Mouse (Mus musculus): ENCODE data around the gene Prl7d1. TPM values are rescaled to one million over a fixed set of nuclear protein-coding genes. Genes with fewer than 3 reads are reported as not detected.
"Not testable (repeated sequence)": the region's sequence is repeated elsewhere in the genome, so short reads cannot be mapped to it uniquely, and the experiment has no call there.

Gene Prl7d1
- polyA plus RNA-seq (2012; ENCODE audit: insufficient read depth, low replicate concordance), result not detected in 2 replicates

DNA sequence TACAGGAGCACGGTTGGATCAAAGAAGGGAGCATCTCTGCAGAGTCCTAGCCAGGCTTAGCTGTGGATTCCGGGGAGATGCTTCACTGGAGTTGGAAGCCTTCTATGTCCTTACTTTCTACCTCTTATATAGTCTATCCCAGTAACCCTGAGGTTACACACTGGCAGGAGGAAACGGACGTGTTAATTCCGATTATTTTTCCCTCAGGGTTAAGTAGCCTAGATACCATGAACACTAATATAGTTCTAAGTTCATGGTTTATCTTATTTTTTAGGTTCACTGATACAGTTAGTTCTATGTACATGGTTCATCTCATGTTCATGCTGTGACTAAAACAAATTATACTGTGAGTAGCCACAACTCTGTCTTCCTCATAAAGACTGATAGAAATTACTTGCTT, at the start of gene Prl7d1:
Gene Prl7d1, minus strand, starts transcription at position 101 of the 400 bp plus-strand sequence.
- no peak within 1 kb of the TSS for H3K4me3 ChIP-seq (replicated peaks)
- no peak for TF ChIP-seq FLI1 (IDR thresholded peaks at IDR 0.05; ENCODE audit: low read length)
- H3K27me3 ChIP-seq (replicated peaks), result no peaks in the 10 kb centered on the region
- no peaks in the 10 kb centered on the region for H3K9me3 ChIP-seq
- no peaks in the 10 kb centered on the region for H3K4me1 ChIP-seq
- no peaks in the 10 kb centered on the region for H3K36me3 ChIP-seq (replicated peaks; ENCODE audit: low read length)

DNA sequence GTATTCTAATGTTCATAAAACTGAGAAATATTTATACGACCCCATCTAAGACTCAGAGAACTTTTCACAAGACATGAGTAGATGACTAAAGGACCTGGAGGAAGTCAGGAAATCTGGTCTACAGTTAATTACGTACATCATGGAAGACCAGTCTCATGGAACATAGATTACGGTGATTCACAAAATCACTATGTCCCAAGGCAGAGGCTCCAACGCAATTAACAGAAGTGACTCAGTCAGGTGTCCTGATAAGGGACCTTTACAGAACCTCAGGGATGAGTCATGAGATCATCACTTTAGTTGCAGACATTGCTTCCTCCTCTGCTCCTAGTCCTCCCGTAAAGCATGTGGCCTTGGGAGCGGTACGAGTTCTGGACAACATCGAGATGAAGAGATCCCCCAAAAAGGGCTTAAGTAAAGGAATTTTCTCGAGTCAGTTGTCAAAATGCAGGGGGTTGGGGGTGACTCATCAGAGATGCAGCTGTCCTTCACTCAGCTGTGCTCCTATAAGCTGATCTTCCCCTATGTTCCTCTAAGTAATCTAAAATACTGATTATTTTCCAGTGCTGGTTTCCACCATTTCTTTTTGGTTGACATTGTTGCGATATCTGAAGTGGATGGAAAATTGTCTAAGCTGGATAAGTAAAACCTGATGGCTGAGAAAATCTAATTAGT, 18.1 kb upstream of the Prl7d1 start:
- no peaks in the 10 kb centered on the region for H3K4me1 ChIP-seq
- H3K9me3 ChIP-seq, result no peaks in the 10 kb centered on the region
- H3K36me3 ChIP-seq (replicated peaks; ENCODE audit: low read length), result no peaks in the 10 kb centered on the region
- TF ChIP-seq FLI1 (IDR thresholded peaks at IDR 0.05; ENCODE audit: low read length) (no peak), GATA1 (IDR thresholded peaks at IDR 0.05; ENCODE audit: borderline replicate concordance, low read length) (no peak)
- H3K4me3 ChIP-seq (replicated peaks), result no peak overlapping the region
- no peaks in the 10 kb centered on the region for H3K27me3 ChIP-seq (replicated peaks)

DNA sequence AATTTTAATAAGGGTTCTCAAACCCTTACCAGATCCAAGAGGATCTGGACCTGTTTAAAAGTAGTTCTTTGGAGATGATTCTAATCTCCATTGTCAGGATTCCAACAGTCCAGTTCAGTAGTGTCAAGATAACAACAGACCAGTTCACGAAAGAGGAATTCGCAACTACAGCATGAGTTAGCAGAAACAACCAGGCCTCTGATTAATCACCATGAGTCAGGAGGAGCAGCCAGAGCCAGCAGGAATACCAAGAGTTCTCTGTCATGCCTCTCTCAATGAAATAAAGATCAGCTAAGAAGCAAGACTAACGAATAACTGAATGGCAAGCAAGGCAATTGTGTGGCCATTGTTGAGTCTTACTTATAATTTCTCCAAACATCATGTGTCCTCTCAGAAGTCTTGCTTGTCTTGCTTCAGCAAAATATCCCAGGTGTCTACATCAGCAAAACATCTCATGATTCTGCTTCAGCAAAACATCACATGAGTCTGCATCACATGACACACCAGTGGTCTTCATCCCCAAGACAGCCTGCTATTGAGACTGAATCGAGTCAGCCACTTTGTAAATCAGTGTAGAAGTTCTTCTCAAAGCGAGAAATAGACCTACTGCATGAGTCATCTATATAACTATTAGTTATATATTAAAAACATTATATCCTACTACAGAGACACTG, 13.9 kb upstream of the Prl7d1 start:
- H3K4me3 ChIP-seq (replicated peaks); H3K4me1 ChIP-seq: not testable (repeated sequence)

DNA sequence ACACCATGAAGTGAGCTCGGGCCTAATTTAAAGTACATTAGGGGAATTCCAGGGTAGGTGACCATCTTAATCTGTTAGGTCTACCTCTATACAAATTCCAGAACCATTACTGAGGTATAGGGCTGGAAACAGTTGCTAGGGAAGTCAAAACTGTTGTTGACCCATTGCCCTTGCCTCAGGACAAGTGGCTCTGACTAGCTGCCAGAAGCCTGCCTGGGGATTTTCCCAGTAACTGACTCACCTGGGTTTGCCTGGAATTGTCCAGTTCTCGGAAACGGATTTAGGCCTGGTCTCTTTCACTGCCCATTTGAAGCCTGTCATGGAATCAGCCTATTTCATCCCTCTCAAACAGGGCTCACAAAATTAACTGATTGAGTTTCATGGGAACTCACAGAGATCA, 8.5 kb upstream of the Prl7d1 start:
- not testable (repeated sequence) for H3K27me3 ChIP-seq (replicated peaks); H3K9me3 ChIP-seq; H3K4me1 ChIP-seq; H3K4me3 ChIP-seq (replicated peaks); H3K36me3 ChIP-seq (replicated peaks; ENCODE audit: low read length)

More for the DNA sequence above, 13.9 kb upstream of the Prl7d1 start:
- not testable (repeated sequence) for H3K36me3 ChIP-seq (replicated peaks; ENCODE audit: low read length); H3K27me3 ChIP-seq (replicated peaks); H3K9me3 ChIP-seq

DNA sequence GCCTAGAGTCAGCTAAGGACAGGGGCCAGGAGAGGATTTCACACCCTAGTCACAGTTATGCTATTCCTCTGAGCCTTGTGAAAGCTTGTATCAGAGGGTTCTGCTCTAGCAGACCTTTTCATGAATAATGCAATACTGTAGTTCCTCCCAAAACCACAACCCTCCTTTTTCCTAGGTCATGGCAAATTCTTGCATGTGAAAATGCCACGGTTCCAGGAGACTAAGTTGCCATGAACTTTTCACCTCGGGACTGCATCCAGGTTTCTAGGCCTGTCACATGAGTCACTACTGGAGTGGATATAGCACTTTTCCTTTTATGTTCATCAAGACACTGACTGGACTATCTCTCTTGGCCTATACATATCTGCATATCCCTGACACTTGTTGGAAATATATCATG, 10.0 kb downstream of the Prl7d1 start:
- Histone ChIP-seq H3K27me3 (replicated peaks) (no peaks in the 10 kb centered on the region), H3K4me3 (replicated peaks) (no peak overlapping the region), H3K9me3 (no peaks in the 10 kb centered on the region), H3K4me1 (no peaks in the 10 kb centered on the region), H3K36me3 (replicated peaks; ENCODE audit: low read length) (no peaks in the 10 kb centered on the region)
- TF ChIP-seq FLI1 (IDR thresholded peaks at IDR 0.05; ENCODE audit: low read length), result no peak
- TF ChIP-seq GATA1 (IDR thresholded peaks at IDR 0.05; ENCODE audit: borderline replicate concordance, low read length), result no peak

DNA sequence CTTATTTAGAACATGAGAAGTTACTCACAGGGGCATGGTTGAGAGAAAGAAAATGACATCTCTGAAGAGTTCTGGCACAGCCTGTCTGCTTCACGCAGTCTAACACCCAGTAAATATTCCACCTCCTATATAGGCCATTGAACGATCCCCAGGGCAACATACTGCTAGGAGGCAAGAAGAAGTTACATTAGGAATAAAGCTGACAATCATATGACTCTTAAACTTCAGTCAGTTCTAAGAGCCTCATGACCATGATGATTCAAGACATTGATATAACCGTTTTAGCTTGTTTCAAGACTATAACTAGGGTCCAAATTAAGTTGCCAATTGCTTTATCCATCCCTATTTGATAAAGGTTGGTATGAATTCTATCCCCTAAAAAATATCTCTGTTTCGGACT, 48.6 kb downstream of the Prl7d1 start, which contains the start of gene Prl7a2:
Gene Prl7a2, minus strand, starts transcription at position 101 of the 400 bp plus-strand sequence.
- no peaks in the 10 kb centered on the region for H3K36me3 ChIP-seq (replicated peaks; ENCODE audit: low read length)
- H3K9me3 ChIP-seq, result no peaks in the 10 kb centered on the region
- H3K4me1 ChIP-seq, result no peaks in the 10 kb centered on the region
- H3K27me3 ChIP-seq (replicated peaks), result no peaks in the 10 kb centered on the region
- TF ChIP-seq GATA1 (IDR thresholded peaks at IDR 0.05; ENCODE audit: borderline replicate concordance, low read length), result no peak
- TF ChIP-seq FLI1 (IDR thresholded peaks at IDR 0.05; ENCODE audit: low read length), result no peak
- no peak within 1 kb of the TSS for H3K4me3 ChIP-seq (replicated peaks)

DNA sequence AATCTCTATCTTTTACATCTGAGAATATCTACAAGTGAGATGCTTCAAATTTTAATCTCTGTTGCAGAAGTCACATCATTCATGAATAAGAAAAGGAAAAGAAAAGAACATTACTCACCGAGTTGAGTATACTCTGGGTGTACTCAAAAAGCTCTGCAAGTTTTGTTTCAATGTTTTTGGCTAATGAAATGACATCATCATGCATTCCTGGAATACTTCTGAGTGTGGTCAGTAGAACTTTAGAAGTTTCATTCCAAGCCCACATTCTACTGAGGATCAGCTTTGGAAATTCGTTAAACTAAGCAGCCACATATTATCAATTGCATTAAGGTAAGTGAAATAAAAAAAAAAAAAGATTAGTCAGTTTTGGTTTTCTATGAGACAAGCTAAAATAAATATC, 55.8 kb downstream of the Prl7d1 start:
- no peaks in the 10 kb centered on the region for H3K9me3 ChIP-seq
- no peak overlapping the region for H3K4me3 ChIP-seq (replicated peaks)
- H3K36me3 ChIP-seq (replicated peaks; ENCODE audit: low read length), result no peaks in the 10 kb centered on the region
- no peak for TF ChIP-seq GATA1 (IDR thresholded peaks at IDR 0.05; ENCODE audit: borderline replicate concordance, low read length)
- TF ChIP-seq FLI1 (IDR thresholded peaks at IDR 0.05; ENCODE audit: low read length), result no peak
- H3K4me1 ChIP-seq, result no peaks in the 10 kb centered on the region
- H3K27me3 ChIP-seq (replicated peaks), result no peaks in the 10 kb centered on the region

Other genes with a start within 250 kb of the Prl7d1 start
- gene Prl8a8, start 203.5 kb downstream of the Prl7d1 start, polyA plus RNA-seq (2012; ENCODE audit: insufficient read depth, low replicate concordance), result not detected in 2 replicates
- not detected in 2 replicates for gene Prl8a9, start 152.1 kb downstream of the Prl7d1 start, polyA plus RNA-seq (2012; ENCODE audit: insufficient read depth, low replicate concordance)
- gene Prl8a1, start 134.6 kb downstream of the Prl7d1 start, polyA plus RNA-seq (2012; ENCODE audit: insufficient read depth, low replicate concordance), result 1.7 TPM in 1 of 2 replicates, not detected in the other
- gene Prl7b1, start 106.2 kb downstream of the Prl7d1 start, polyA plus RNA-seq (2012; ENCODE audit: insufficient read depth, low replicate concordance), result not detected in 2 replicates
- gene Prl7a1, start 74.2 kb downstream of the Prl7d1 start, polyA plus RNA-seq (2012; ENCODE audit: insufficient read depth, low replicate concordance), result not detected in 2 replicates
- gene Prl7a2, start 48.7 kb downstream of the Prl7d1 start, polyA plus RNA-seq (2012; ENCODE audit: insufficient read depth, low replicate concordance), result not detected in 2 replicates
- not detected in 2 replicates for gene Prl7c1, start 64.1 kb upstream of the Prl7d1 start, polyA plus RNA-seq (2012; ENCODE audit: insufficient read depth, low replicate concordance)
- gene Prl2a1, start 84.9 kb upstream of the Prl7d1 start, polyA plus RNA-seq (2012; ENCODE audit: insufficient read depth, low replicate concordance), result not detected in 2 replicates
- not detected in 2 replicates for gene Prl2c1, start 132.6 kb upstream of the Prl7d1 start, polyA plus RNA-seq (2012; ENCODE audit: insufficient read depth, low replicate concordance)

All from megakaryocyte, embryonic 14.5 days (primary cell).